Mouse (Mus musculus) testis, adult 2 months (tissue): ENCODE data around the gene Abhd17a.

Experiments used
- CTCF ChIP-seq: fragments of 200-500 bp; IDR thresholded peaks from 2 replicates; pipeline ENCODE4 v1.5.1; 2012; ENCODE audit warnings: low read depth, mild to moderate bottlenecking, inconsistent platforms, low read length, moderate library complexity; ENCODE audit not compliant: control insufficient read depth, insufficient read depth, insufficient replicate concordance
- POLR2A ChIP-seq: fragments of 200-500 bp; IDR thresholded peaks from 2 replicates; pipeline ENCODE4 v1.6.1; 2012; ENCODE audit warnings: low read depth, mild to moderate bottlenecking, inconsistent platforms, low read length, moderate library complexity; ENCODE audit not compliant: control insufficient read depth

- TF ChIP-seq CTCF: no peak
- no peak for TF ChIP-seq POLR2A
These were observed 6.2 kb upstream of the Abhd17a start for GRCm38 (mm10) chr10:80596318-80596717.
